Mouse (Mus musculus) G1E (cell line): ENCODE results near the gene Magi2.

Experiments used
- CTCF ChIP-seq: IDR thresholded peaks from 2 replicates; pipeline ENCODE4 v1.5.1; 2012; ENCODE audit warnings: low read depth, low read length, inconsistent platforms, mixed read lengths
- GATA1 ChIP-seq: IDR thresholded peaks from 2 replicates; pipeline ENCODE4 v1.6.1; 2012; ENCODE audit warnings: borderline replicate concordance, low read length, inconsistent platforms, mixed read lengths
- GATA2 ChIP-seq: IDR thresholded peaks from 2 replicates; pipeline ENCODE4 v1.6.1; 2012; ENCODE audit warnings: low read depth, low read length, inconsistent platforms, borderline replicate concordance
- POLR2AphosphoS5 ChIP-seq: IDR thresholded peaks from 2 replicates; pipeline ENCODE4 v1.6.1; 2012; ENCODE audit warnings: low read depth, low read length, inconsistent platforms; ENCODE audit not compliant: insufficient replicate concordance
- TAL1 ChIP-seq: conservative IDR thresholded peaks from 2 replicates; pipeline ENCODE4 v1.6.1; 2012; ENCODE audit warnings: low read depth, low read length, inconsistent platforms, mixed read lengths

GRCm38 (mm10) chr5:20242496-20242895 is 1015.7 kb downstream of the Magi2 start:
- TF ChIP-seq CTCF, result no peak
- no peak for TF ChIP-seq TAL1
- no peak for TF ChIP-seq GATA1
- TF ChIP-seq POLR2AphosphoS5, result no peak
- no peak for TF ChIP-seq GATA2
